Mouse (Mus musculus) forebrain, embryonic 12.5 days (tissue): ENCODE data around the gene Abcc12. TPM values are rescaled to one million over a fixed set of nuclear protein-coding genes. Genes with fewer than 3 reads are reported as not detected.
A peak's percentile ranks its signal among the peaks of the same experiment; 100 is the strongest.

Experiments
- ATAC-seq: fragments of 200-750 bp; cut with Nextera tagmentation; 2 replicates; pipeline ENCODE4 v1.8.0; 2017; ENCODE audit warnings: moderate TSS enrichment; ENCODE audit not compliant: low FRiP score
- H3K27ac ChIP-seq: fragments of 300-500 bp; sonication (generic); 2 replicates; pipeline ENCODE4 v1.5.1; 2016; ENCODE audit warnings: mild to moderate bottlenecking
- H3K27me3 ChIP-seq: fragments of 300-500 bp; sonication (generic); 2 replicates; pipeline ENCODE4 v1.6.1; 2016; ENCODE audit warnings: mild to moderate bottlenecking
- H3K36me3 ChIP-seq: fragments of 300-500 bp; sonication (generic); replicated peaks from 2 replicates; pipeline ENCODE4 v1.6.1; 2016; ENCODE audit warnings: mild to moderate bottlenecking
- H3K4me1 ChIP-seq: fragments of 300-500 bp; sonication (generic); 2 replicates; pipeline ENCODE4 v1.6.1; 2016
- H3K4me2 ChIP-seq: fragments of 300-500 bp; sonication (generic); 2 replicates; pipeline ENCODE4 v1.6.1; 2016; ENCODE audit warnings: mild to moderate bottlenecking, moderate library complexity
- H3K4me3 ChIP-seq: fragments of 300-500 bp; sonication (generic); replicated peaks from 2 replicates; pipeline ENCODE4 v1.5.1; 2016; ENCODE audit warnings: mild to moderate bottlenecking
- H3K9ac ChIP-seq: fragments of 300-500 bp; sonication (generic); 2 replicates; pipeline ENCODE4 v1.6.1; 2016; ENCODE audit warnings: mild to moderate bottlenecking
- H3K9me3 ChIP-seq: fragments of 300-500 bp; sonication (generic); 2 replicates; pipeline ENCODE4 v1.6.1; 2016
- WGBS: fragments of 180-500 bp; shearing (Covaris S2); methylation state at CpG from one replicate; pipeline ENCODE4 v1.1.7; 2016; 5-methylcytosine and 5-hydroxymethylcytosine counted together
- polyA plus RNA-seq: library from polyadenylated mRNA; unstranded; fragments of >200 nt; fragmentation: Nextera tagmentation; extraction: Ambion mirVana; gene quantifications from 2 replicates; pipeline ENCODE4 v1.2.1, GENCODE M21; 2016

Gene Abcc12
- polyA plus RNA-seq, 1 experiment from 2014 or later: not detected

GRCm38 (mm10) chr8:86597681-86598080 lies 17.2 kb upstream of the Abcc12 start:
- ATAC-seq: no peak
- Histone ChIP-seq H3K4me2 (no peak overlapping the region), H3K9ac (no peak overlapping the region), H3K27me3 (no peaks in the 10 kb centered on the region), H3K4me3 (no peak overlapping the region), H3K36me3 (no peaks in the 10 kb centered on the region), H3K4me1 (no peaks in the 10 kb centered on the region), H3K9me3 (no peaks in the 10 kb centered on the region), H3K27ac (no peak overlapping the region)
- 88% methylated on average over 7 of the region's 7 CpGs for WGBS

- H3K36me3 ChIP-seq: no peaks in the 10 kb centered on the region
- ATAC-seq: no peak
- H3K4me1 ChIP-seq: no peaks in the 10 kb centered on the region
- H3K9ac ChIP-seq: no peak overlapping the region
- H3K4me3 ChIP-seq: no peak overlapping the region
- 89% methylated on average over 5 of the region's 5 CpGs for WGBS
- no peaks in the 10 kb centered on the region for H3K27me3 ChIP-seq
- no peak overlapping the region for H3K27ac ChIP-seq
- no peaks in the 10 kb centered on the region for H3K9me3 ChIP-seq
- no peak overlapping the region for H3K4me2 ChIP-seq
These were observed 15.2 kb upstream of the Abcc12 start for GRCm38 (mm10) chr8:86595671-86596070.

- Histone ChIP-seq H3K27ac (no peak overlapping the region), H3K36me3 (no peaks in the 10 kb centered on the region), H3K4me3 (no peak overlapping the region), H3K4me1 (no peaks in the 10 kb centered on the region), H3K4me2 (no peak overlapping the region), H3K9me3 (no peaks in the 10 kb centered on the region), H3K9ac (no peak overlapping the region), H3K27me3 (no peaks in the 10 kb centered on the region)
- 76% methylated on average over 3 of the region's 3 CpGs for WGBS
- ATAC-seq: no peak
These were observed 13.8 kb upstream of the Abcc12 start for GRCm38 (mm10) chr8:86594159-86594796.

- no peak overlapping the region for H3K4me2 ChIP-seq
- no peak overlapping the region for H3K27ac ChIP-seq
- no peaks in the 10 kb centered on the region for H3K4me1 ChIP-seq
- H3K27me3 ChIP-seq: no peaks in the 10 kb centered on the region
- H3K9me3 ChIP-seq: no peaks in the 10 kb centered on the region
- ATAC-seq: no peak
- H3K9ac ChIP-seq: no peak overlapping the region
- H3K4me3 ChIP-seq: no peak overlapping the region
- no peaks in the 10 kb centered on the region for H3K36me3 ChIP-seq
- 73% methylated on average over 10 of the region's 10 CpGs for WGBS
These were observed 12.6 kb upstream of the Abcc12 start for GRCm38 (mm10) chr8:86593099-86593498.

GRCm38 (mm10) chr8:86588338-86588737 lies 7.9 kb upstream of the Abcc12 start:
- ATAC-seq: no peak
- no peak overlapping the region for H3K4me3 ChIP-seq
- H3K27me3 ChIP-seq: no peaks in the 10 kb centered on the region
- 92% methylated on average over 5 of the region's 5 CpGs for WGBS
- H3K4me2 ChIP-seq: no peak overlapping the region
- no peak overlapping the region for H3K9ac ChIP-seq
- H3K4me1 ChIP-seq: no peaks in the 10 kb centered on the region
- H3K36me3 ChIP-seq: no peaks in the 10 kb centered on the region
- no peak overlapping the region for H3K27ac ChIP-seq
- no peaks in the 10 kb centered on the region for H3K9me3 ChIP-seq

GRCm38 (mm10) chr8:86586642-86587041 lies 6.2 kb upstream of the Abcc12 start:
- ATAC-seq: no peak
- no peaks in the 10 kb centered on the region for H3K27me3 ChIP-seq
- H3K27ac ChIP-seq: no peak overlapping the region
- 54% methylated on average over 6 of the region's 6 CpGs for WGBS
- no peak overlapping the region for H3K4me3 ChIP-seq
- H3K9ac ChIP-seq: no peak overlapping the region
- H3K4me2 ChIP-seq: no peak overlapping the region
- no peaks in the 10 kb centered on the region for H3K4me1 ChIP-seq
- no peaks in the 10 kb centered on the region for H3K9me3 ChIP-seq
- no peaks in the 10 kb centered on the region for H3K36me3 ChIP-seq

- Histone ChIP-seq H3K27me3 (no peaks in the 10 kb centered on the region), H3K27ac (no peak overlapping the region), H3K9ac (no peak overlapping the region), H3K4me3 (no peak overlapping the region), H3K9me3 (no peaks in the 10 kb centered on the region), H3K36me3 (no peaks in the 10 kb centered on the region), H3K4me1 (no peaks in the 10 kb centered on the region), H3K4me2 (no peak overlapping the region)
- no peak for ATAC-seq
- 44% methylated on average over 5 of the region's 5 CpGs for WGBS
These were observed 5.6 kb upstream of the Abcc12 start for GRCm38 (mm10) chr8:86586058-86586457.

- peak overlapping the region; percentile 67 for H3K4me2 ChIP-seq
- no peaks in the 10 kb centered on the region for H3K27me3 ChIP-seq
- peak; percentile 79 for ATAC-seq
- H3K4me3 ChIP-seq: peak overlapping the region; percentile 41
- H3K9me3 ChIP-seq: no peaks in the 10 kb centered on the region
- no peak overlapping the region for H3K27ac ChIP-seq
- 1% methylated on average over 16 of the region's 16 CpGs for WGBS
- H3K4me1 ChIP-seq: no peaks in the 10 kb centered on the region
- H3K9ac ChIP-seq: peak overlapping the region; percentile 49
- H3K36me3 ChIP-seq: no peaks in the 10 kb centered on the region
These were observed 5.0 kb upstream of the Abcc12 start for GRCm38 (mm10) chr8:86585532-86585931.

GRCm38 (mm10) chr8:86585118-86585517 lies 4.6 kb upstream of the Abcc12 start:
- no peak overlapping the region for H3K27ac ChIP-seq
- H3K4me1 ChIP-seq: no peaks in the 10 kb centered on the region
- peak overlapping the region; percentile 67 for H3K4me2 ChIP-seq
- H3K36me3 ChIP-seq: no peaks in the 10 kb centered on the region
- WGBS: 5% methylated on average over 11 of the region's 11 CpGs
- peak overlapping the region; percentile 49 for H3K9ac ChIP-seq
- ATAC-seq: peak; percentile 76
- H3K9me3 ChIP-seq: no peaks in the 10 kb centered on the region
- no peaks in the 10 kb centered on the region for H3K27me3 ChIP-seq
- H3K4me3 ChIP-seq: peak overlapping the region; percentile 41

GRCm38 (mm10) chr8:86581921-86582331 lies 1.4 kb upstream of the Abcc12 start:
- no peak overlapping the region for H3K4me2 ChIP-seq
- ATAC-seq: no peak
- H3K4me3 ChIP-seq: no peak overlapping the region
- H3K36me3 ChIP-seq: no peaks in the 10 kb centered on the region
- H3K9ac ChIP-seq: no peak overlapping the region
- no peaks in the 10 kb centered on the region for H3K4me1 ChIP-seq
- H3K9me3 ChIP-seq: no peaks in the 10 kb centered on the region
- H3K27me3 ChIP-seq: no peaks in the 10 kb centered on the region
- no peak overlapping the region for H3K27ac ChIP-seq
- WGBS: 81% methylated on average over 4 of the region's 4 CpGs

GRCm38 (mm10) chr8:86578693-86579092 lies 1.8 kb downstream of the Abcc12 start:
- no peak for ATAC-seq
- Histone ChIP-seq H3K4me1 (no peaks in the 10 kb centered on the region), H3K36me3 (no peaks in the 10 kb centered on the region), H3K27me3 (no peaks in the 10 kb centered on the region), H3K27ac (no peak overlapping the region), H3K4me3 (no peak overlapping the region), H3K9me3 (no peaks in the 10 kb centered on the region), H3K9ac (no peak overlapping the region), H3K4me2 (no peak overlapping the region)
- WGBS: 89% methylated on average over 8 of the region's 8 CpGs

- H3K9me3 ChIP-seq: no peaks in the 10 kb centered on the region
- H3K36me3 ChIP-seq: no peaks in the 10 kb centered on the region
- H3K27me3 ChIP-seq: no peaks in the 10 kb centered on the region
- H3K4me1 ChIP-seq: no peaks in the 10 kb centered on the region
- H3K4me2 ChIP-seq: no peak overlapping the region
- H3K4me3 ChIP-seq: no peak overlapping the region
- H3K9ac ChIP-seq: no peak overlapping the region
- no peak overlapping the region for H3K27ac ChIP-seq
- WGBS: 80% methylated on average over 9 of the region's 9 CpGs
- ATAC-seq: no peak
These were observed 2.4 kb downstream of the Abcc12 start for GRCm38 (mm10) chr8:86578076-86578475.

GRCm38 (mm10) chr8:86577547-86577946 lies 2.9 kb downstream of the Abcc12 start:
- no peaks in the 10 kb centered on the region for H3K36me3 ChIP-seq
- 83% methylated on average over 8 of the region's 8 CpGs for WGBS

More at GRCm38 (mm10) chr8:86577547-86577946, 2.9 kb downstream of the Abcc12 start:
- Histone ChIP-seq H3K9me3 (no peaks in the 10 kb centered on the region), H3K27ac (no peak overlapping the region), H3K27me3 (no peaks in the 10 kb centered on the region), H3K4me3 (no peak overlapping the region), H3K4me2 (no peak overlapping the region), H3K4me1 (no peaks in the 10 kb centered on the region), H3K9ac (no peak overlapping the region)
- ATAC-seq: no peak
